Mouse (Mus musculus): ENCODE data around the gene Nfia. TPM values are rescaled to one million over a fixed set of nuclear protein-coding genes. Genes with fewer than 3 reads are reported as not detected.

The Nfia gene
- total RNA-seq, 1 experiment = 0.27 TPM

GRCm38 (mm10) chr4:97804638-97805037 lies 32.1 kb downstream of the Nfia start:
- TF ChIP-seq CHD2 (IDR thresholded peaks at IDR 0.05; ENCODE audit: low read depth, low read length) = no peak
- no peak for TF ChIP-seq HCFC1 (IDR thresholded peaks at IDR 0.05; ENCODE audit: borderline replicate concordance, insufficient read depth, low read length)
- TF ChIP-seq MAFK (IDR thresholded peaks at IDR 0.05; ENCODE audit: insufficient read depth, low read depth, low read length) = no peak
- TF ChIP-seq ZC3H11A (IDR thresholded peaks at IDR 0.05; ENCODE audit: borderline replicate concordance, low read depth, low read length) = no peak
- TF ChIP-seq ZNF384 (IDR thresholded peaks at IDR 0.05; ENCODE audit: low read depth, low read length) = no peak
- in situ Hi-C loops (cut with MboI; ENCODE audit: low sequenced_read_pairs in 2 of 2, unreplicated experiment in 2 of 2) = no loop called here
- Histone ChIP-seq H3K36me3 (ENCODE audit: control insufficient read depth, insufficient read depth, low read length, poor library complexity, severe bottlenecking) (no peaks in the 10 kb centered on the region), H3K9ac (ENCODE audit: insufficient read depth, low read depth, low read length, poor library complexity, severe bottlenecking) (no peak overlapping the region), H3K4me3 (ENCODE audit: insufficient read depth in 1 of 2, low read depth in 1 of 2, low read length in 2 of 2, poor library complexity in 1 of 2, severe bottlenecking in 1 of 2) (no peak overlapping the region), H3K27ac (ENCODE audit: insufficient read depth, low read depth, low read length, poor library complexity, severe bottlenecking) (no peak overlapping the region), H3K4me1 (ENCODE audit: control insufficient read depth in 2 of 2, insufficient read depth in 2 of 2, low read length in 2 of 2, poor library complexity in 1 of 2) (no peaks in the 10 kb centered on the region), H3K9me3 (ENCODE audit: control insufficient read depth, insufficient read depth, low read depth, low read length) (no peaks in the 10 kb centered on the region)
- no peak for DNase-seq (ENCODE audit: low read depth, low spot score)

- in situ Hi-C loops (cut with MboI; ENCODE audit: low sequenced_read_pairs in 2 of 2, unreplicated experiment in 2 of 2) = no loop called here
- H3K36me3 ChIP-seq (ENCODE audit: control insufficient read depth, insufficient read depth, low read length, poor library complexity, severe bottlenecking) = no peaks in the 10 kb centered on the region
- H3K9me3 ChIP-seq (ENCODE audit: control insufficient read depth, insufficient read depth, low read depth, low read length) = no peaks in the 10 kb centered on the region
- H3K4me3 ChIP-seq (ENCODE audit: insufficient read depth in 1 of 2, low read depth in 1 of 2, low read length in 2 of 2, poor library complexity in 1 of 2, severe bottlenecking in 1 of 2) = no peak overlapping the region
- H3K4me1 ChIP-seq (ENCODE audit: control insufficient read depth in 2 of 2, insufficient read depth in 2 of 2, low read length in 2 of 2, poor library complexity in 1 of 2) = no peaks in the 10 kb centered on the region
- H3K9ac ChIP-seq (ENCODE audit: insufficient read depth, low read depth, low read length, poor library complexity, severe bottlenecking) = no peak overlapping the region
- TF ChIP-seq ZC3H11A (IDR thresholded peaks at IDR 0.05; ENCODE audit: borderline replicate concordance, low read depth, low read length) = no peak
- TF ChIP-seq MAFK (IDR thresholded peaks at IDR 0.05; ENCODE audit: insufficient read depth, low read depth, low read length) = no peak
- TF ChIP-seq ZNF384 (IDR thresholded peaks at IDR 0.05; ENCODE audit: low read depth, low read length) = no peak
- no peak for TF ChIP-seq CHD2 (IDR thresholded peaks at IDR 0.05; ENCODE audit: low read depth, low read length)
- TF ChIP-seq HCFC1 (IDR thresholded peaks at IDR 0.05; ENCODE audit: borderline replicate concordance, insufficient read depth, low read length) = no peak
- H3K27ac ChIP-seq (ENCODE audit: insufficient read depth, low read depth, low read length, poor library complexity, severe bottlenecking) = no peak overlapping the region
- no peak for DNase-seq (ENCODE audit: low read depth, low spot score)
These were observed 32.7 kb downstream of the Nfia start for GRCm38 (mm10) chr4:97805255-97805654.

DNA sequence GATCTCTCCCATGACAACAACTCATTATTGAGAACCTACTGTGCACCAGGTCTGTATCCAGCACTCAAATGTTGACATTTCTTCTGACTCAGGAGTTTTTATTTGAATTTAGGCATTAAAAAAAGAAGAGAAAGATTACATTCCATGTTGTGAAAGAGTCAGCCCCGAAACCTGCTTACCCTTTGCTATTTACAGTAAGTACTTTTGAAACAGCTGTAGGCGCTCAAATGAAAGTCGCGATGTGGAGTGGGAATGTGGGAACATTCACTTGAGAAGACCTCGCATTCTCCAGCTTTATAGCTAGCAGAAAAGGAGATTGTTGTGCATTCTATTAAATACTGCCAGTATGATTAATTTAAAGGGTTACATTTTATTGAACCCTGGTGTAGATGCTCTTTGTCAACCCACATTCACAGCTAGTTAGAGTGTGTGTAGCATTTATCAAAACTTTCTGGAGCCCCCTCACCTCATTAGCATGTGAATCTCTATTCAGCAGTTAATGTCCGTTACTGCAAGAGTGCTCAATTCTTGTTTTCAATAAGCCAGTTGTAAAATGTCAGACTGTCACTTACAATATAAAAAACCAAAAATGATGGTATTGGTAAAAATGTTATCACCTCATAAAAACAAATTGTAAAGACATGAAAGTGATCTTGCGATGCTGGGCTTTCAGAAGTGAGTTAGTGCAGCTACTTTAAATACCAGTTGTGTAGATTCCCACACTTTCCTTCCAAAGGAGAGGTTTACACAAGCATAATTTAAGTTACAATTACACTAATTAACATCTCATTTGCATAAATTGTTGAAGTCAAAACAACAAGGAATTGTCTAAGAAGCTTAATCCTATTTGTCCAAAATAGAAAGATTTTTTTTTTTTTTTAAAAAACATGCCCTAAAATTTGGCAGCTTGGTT lies 33.6 kb downstream of the Nfia start:
- no peak for DNase-seq (ENCODE audit: low read depth, low spot score)
- no peaks in the 10 kb centered on the region for H3K36me3 ChIP-seq (ENCODE audit: control insufficient read depth, insufficient read depth, low read length, poor library complexity, severe bottlenecking)
- in situ Hi-C loops (cut with MboI; ENCODE audit: low sequenced_read_pairs in 2 of 2, unreplicated experiment in 2 of 2) = no loop called here
- H3K9me3 ChIP-seq (ENCODE audit: control insufficient read depth, insufficient read depth, low read depth, low read length) = no peaks in the 10 kb centered on the region
- no peak overlapping the region for H3K27ac ChIP-seq (ENCODE audit: insufficient read depth, low read depth, low read length, poor library complexity, severe bottlenecking)
- H3K9ac ChIP-seq (ENCODE audit: insufficient read depth, low read depth, low read length, poor library complexity, severe bottlenecking) = no peak overlapping the region
- no peak overlapping the region for H3K4me3 ChIP-seq (ENCODE audit: insufficient read depth in 1 of 2, low read depth in 1 of 2, low read length in 2 of 2, poor library complexity in 1 of 2, severe bottlenecking in 1 of 2)
- H3K4me1 ChIP-seq (ENCODE audit: control insufficient read depth in 2 of 2, insufficient read depth in 2 of 2, low read length in 2 of 2, poor library complexity in 1 of 2) = no peaks in the 10 kb centered on the region
- no peak for TF ChIP-seq HCFC1 (IDR thresholded peaks at IDR 0.05; ENCODE audit: borderline replicate concordance, insufficient read depth, low read length)

DNA sequence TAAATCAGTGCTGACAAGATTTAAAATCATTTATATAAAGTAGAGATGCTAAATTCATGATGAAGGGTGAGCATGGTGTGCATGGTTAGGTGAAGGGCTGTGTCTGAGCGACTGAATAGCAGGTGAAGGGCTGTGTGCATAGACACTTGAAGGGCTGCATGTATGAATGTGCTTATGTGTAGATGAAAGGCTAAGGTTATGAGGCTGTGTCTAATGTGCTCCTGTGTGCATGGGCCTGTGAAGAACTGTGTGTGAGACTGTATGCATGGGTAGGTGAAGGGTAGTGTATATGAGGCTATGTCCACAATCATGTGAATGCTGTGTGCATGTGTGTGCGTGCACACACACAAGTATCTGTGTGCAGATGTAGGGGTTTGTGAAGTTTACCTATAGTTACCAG lies 34.4 kb downstream of the Nfia start:
- DNase-seq (ENCODE audit: low read depth, low spot score) = no peak
- Histone ChIP-seq H3K27ac (ENCODE audit: insufficient read depth, low read depth, low read length, poor library complexity, severe bottlenecking) (no peak overlapping the region), H3K36me3 (ENCODE audit: control insufficient read depth, insufficient read depth, low read length, poor library complexity, severe bottlenecking) (no peaks in the 10 kb centered on the region), H3K9ac (ENCODE audit: insufficient read depth, low read depth, low read length, poor library complexity, severe bottlenecking) (no peak overlapping the region), H3K9me3 (ENCODE audit: control insufficient read depth, insufficient read depth, low read depth, low read length) (no peaks in the 10 kb centered on the region), H3K4me1 (ENCODE audit: control insufficient read depth in 2 of 2, insufficient read depth in 2 of 2, low read length in 2 of 2, poor library complexity in 1 of 2) (no peaks in the 10 kb centered on the region), H3K4me3 (ENCODE audit: insufficient read depth in 1 of 2, low read depth in 1 of 2, low read length in 2 of 2, poor library complexity in 1 of 2, severe bottlenecking in 1 of 2) (no peak overlapping the region)
- TF ChIP-seq ZC3H11A (IDR thresholded peaks at IDR 0.05; ENCODE audit: borderline replicate concordance, low read depth, low read length) = no peak
- in situ Hi-C loops (cut with MboI; ENCODE audit: low sequenced_read_pairs in 2 of 2, unreplicated experiment in 2 of 2) = no loop called here

DNA sequence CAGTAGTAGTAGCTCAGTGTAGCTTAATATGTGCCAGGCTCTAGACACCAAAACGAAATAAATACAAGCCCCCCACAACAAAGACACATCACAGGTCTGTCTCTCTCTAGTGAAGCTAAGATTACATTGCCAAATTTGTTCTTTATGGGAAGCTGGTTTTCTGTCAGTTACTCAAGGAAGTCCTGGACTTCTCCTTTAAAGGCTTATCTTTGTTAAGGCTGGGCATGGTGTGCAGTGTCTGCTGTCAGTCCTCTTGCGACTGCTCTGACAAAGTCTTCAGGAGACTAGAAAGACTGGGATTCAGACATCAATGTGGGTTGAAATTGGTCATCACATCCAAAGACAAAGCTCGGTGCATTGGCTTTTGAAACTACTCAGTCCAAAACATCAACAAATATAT lies 36.4 kb downstream of the Nfia start:
- no peaks in the 10 kb centered on the region for H3K36me3 ChIP-seq (ENCODE audit: control insufficient read depth, insufficient read depth, low read length, poor library complexity, severe bottlenecking)
- no peaks in the 10 kb centered on the region for H3K9me3 ChIP-seq (ENCODE audit: control insufficient read depth, insufficient read depth, low read depth, low read length)
- H3K27ac ChIP-seq (ENCODE audit: insufficient read depth, low read depth, low read length, poor library complexity, severe bottlenecking) = no peak overlapping the region
- no peak for DNase-seq (ENCODE audit: low read depth, low spot score)
- no peaks in the 10 kb centered on the region for H3K4me1 ChIP-seq (ENCODE audit: control insufficient read depth in 2 of 2, insufficient read depth in 2 of 2, low read length in 2 of 2, poor library complexity in 1 of 2)
- TF ChIP-seq ZC3H11A (IDR thresholded peaks at IDR 0.05; ENCODE audit: borderline replicate concordance, low read depth, low read length) (no peak), ZNF384 (IDR thresholded peaks at IDR 0.05; ENCODE audit: low read depth, low read length) (no peak), HCFC1 (IDR thresholded peaks at IDR 0.05; ENCODE audit: borderline replicate concordance, insufficient read depth, low read length) (no peak), CHD2 (IDR thresholded peaks at IDR 0.05; ENCODE audit: low read depth, low read length) (no peak), MAFK (IDR thresholded peaks at IDR 0.05; ENCODE audit: insufficient read depth, low read depth, low read length) (no peak)
- in situ Hi-C loops (cut with MboI; ENCODE audit: low sequenced_read_pairs in 2 of 2, unreplicated experiment in 2 of 2) = no loop called here
- no peak overlapping the region for H3K4me3 ChIP-seq (ENCODE audit: insufficient read depth in 1 of 2, low read depth in 1 of 2, low read length in 2 of 2, poor library complexity in 1 of 2, severe bottlenecking in 1 of 2)
- no peak overlapping the region for H3K9ac ChIP-seq (ENCODE audit: insufficient read depth, low read depth, low read length, poor library complexity, severe bottlenecking)

Measured in ES-E14 (cell line).